Mouse (Mus musculus): ENCODE results near the gene Derl3. TPM values are rescaled to one million over a fixed set of nuclear protein-coding genes. Genes with fewer than 3 reads are reported as not detected.

Gene Derl3
- total RNA-seq, 1 experiment from 2014 or later, result 1.9 TPM

- no peak for DNase-seq
Measured at GRCm38 (mm10) chr10:75913013-75913589, 19.9 kb downstream of the Derl3 start.

- no peak for DNase-seq
Measured at GRCm38 (mm10) chr10:75915557-75915956, 22.3 kb downstream of the Derl3 start.

- DNase-seq, result no peak
Measured at GRCm38 (mm10) chr10:75916840-75917239, 23.6 kb downstream of the Derl3 start.

- no peak for DNase-seq
Measured at GRCm38 (mm10) chr10:75919026-75919425, 25.8 kb downstream of the Derl3 start.

- peak; percentile 96 for DNase-seq
Measured at GRCm38 (mm10) chr10:75921026-75921725, 28.0 kb downstream of the Derl3 start, which contains the start of gene Smarcb1. TSS of gene Smarcb1 (minus strand) at chr10:75921617.

DNA sequence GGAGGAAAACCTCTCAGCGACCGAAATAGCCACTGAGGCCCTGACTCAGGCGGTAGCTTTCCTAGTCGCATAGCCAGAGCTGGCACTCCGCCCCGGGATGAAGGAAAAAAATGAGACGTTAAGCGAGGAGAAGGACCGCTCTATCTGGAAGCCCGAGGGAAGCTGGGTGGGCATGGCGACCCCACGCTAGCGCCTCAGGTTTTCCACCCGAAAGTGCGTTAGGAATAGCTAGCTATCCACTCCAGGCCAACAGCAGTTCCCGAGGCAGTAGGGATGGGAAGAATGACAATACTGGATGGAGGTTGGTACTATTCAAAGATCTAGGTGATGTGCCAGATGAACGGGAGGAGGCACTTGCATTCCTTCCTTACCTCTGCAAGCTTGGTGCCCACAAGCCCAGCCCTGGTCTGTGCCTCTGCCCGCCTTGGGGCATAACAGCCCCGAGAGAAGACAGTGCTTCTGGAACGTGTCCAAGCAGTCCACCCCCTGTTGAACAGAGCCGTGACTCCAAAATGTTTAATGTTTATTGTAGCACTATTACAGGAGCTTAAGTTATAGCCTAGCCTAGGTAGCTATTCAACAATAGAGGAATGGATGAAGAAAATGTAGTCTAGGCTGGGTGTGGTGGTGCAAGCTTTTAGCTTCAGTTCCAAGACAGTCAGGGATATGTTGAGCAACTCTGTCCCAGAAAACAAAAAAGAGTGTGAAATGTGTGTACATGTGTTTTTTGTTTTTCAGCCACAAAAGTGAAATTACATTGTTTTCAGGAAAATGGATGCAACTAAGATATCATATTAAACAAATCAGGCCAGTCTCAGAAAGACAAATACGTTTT is 28.7 kb downstream of the Derl3 start:
- DNase-seq, result no peak

DNA sequence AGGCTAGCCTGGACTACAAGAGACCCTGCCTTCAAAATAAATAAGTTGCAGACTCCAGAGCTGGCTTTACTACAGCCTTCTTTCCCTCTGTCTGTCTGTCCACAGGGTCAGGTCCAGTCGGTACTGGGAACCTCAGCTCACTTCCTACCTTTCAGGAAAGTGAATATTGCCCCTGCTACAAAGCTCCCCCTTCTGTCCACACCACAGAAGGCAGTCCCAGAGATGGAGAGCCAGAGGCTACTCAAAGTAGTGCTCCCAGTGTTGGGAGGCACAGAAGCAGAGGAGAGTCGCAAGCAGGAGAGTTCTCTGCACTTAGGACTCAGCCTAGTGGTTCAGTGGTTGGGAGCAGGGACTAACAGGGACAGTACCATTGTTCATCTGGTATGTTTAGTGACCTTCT is 31.1 kb downstream of the Derl3 start:
- DNase-seq, result no peak

GRCm38 (mm10) chr10:75926396-75926795 is 33.2 kb downstream of the Derl3 start:
- no peak for DNase-seq

DNA sequence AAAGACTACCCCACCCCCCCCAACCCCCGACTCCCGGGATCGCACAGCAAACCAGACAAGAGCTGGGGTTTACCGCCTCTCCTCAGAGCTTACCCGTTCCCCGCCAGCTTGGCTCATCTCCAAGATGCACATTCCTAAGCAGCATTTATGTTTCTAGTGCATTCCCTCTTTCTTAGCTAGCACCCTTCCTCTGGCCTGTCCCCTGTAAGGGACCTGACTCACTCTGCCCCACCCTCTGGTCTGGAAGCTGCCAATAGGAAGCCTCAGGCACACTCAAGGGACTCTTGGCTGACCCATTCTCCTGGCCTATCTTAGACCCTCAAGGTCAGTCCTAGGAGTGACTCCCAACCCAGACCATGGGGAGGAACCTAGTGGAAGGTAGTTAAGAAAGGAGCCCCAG is 37.1 kb downstream of the Derl3 start:
- DNase-seq, result peak; percentile 43

- DNase-seq, result no peak
Measured at GRCm38 (mm10) chr10:75931311-75931710, 38.1 kb downstream of the Derl3 start.

GRCm38 (mm10) chr10:75932081-75932678 is 39.0 kb downstream of the Derl3 start:
- peak; percentile 78 for DNase-seq

- DNase-seq, result no peak
Measured at GRCm38 (mm10) chr10:75932891-75933290, 39.7 kb downstream of the Derl3 start, which contains the start of gene Chchd10. TSS of gene Chchd10 (plus strand) at chr10:75933130.

- no peak for DNase-seq
Measured at GRCm38 (mm10) chr10:75934991-75935390, 41.8 kb downstream of the Derl3 start.

DNA sequence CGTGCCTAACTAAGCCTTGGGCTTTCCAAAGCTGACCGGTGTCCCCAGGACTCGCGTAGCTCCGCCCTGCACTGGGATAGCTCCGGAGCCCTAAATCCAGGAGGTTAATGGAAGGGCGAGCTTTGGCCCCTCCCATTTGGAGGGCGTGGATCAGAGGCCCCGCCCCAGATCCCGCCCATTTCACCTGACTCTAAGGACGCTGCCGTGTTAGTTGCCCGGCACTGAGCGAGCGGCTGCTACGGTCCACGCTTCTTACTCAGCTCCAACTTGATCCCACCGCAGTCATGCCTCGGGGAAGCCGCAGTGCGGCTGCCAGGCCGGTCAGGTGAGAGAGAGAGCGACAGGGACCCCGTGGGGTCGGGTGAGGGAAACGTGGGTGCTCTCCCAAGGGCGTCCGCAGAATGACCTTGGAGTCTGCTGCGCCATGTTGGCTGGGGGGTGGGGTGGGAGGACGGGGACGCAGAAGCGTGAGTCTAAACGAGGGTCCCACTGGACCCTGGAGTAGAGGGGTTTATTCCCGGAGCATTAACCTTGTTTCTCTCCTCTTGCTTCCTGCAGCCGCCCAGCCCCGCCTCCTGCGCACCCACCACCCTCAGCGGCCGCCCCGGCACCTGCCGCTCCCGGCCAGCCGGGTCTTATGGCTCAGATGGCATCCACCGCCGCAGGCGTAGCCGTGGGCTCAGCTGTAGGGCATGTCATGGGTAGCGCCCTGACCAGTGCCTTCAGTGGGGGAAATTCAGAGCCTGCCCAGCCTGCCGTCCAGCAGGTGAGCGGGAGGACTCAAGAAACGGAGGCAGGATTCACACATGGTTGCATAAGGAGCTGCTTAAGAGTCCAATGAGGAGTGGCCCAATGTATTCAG is 42.7 kb downstream of the Derl3 start, which contains the start of gene Mmp11:
Gene Mmp11 (minus strand): TSS at position 817 of the 862 bp plus-strand sequence.
- peak; percentile 90 for DNase-seq

DNA sequence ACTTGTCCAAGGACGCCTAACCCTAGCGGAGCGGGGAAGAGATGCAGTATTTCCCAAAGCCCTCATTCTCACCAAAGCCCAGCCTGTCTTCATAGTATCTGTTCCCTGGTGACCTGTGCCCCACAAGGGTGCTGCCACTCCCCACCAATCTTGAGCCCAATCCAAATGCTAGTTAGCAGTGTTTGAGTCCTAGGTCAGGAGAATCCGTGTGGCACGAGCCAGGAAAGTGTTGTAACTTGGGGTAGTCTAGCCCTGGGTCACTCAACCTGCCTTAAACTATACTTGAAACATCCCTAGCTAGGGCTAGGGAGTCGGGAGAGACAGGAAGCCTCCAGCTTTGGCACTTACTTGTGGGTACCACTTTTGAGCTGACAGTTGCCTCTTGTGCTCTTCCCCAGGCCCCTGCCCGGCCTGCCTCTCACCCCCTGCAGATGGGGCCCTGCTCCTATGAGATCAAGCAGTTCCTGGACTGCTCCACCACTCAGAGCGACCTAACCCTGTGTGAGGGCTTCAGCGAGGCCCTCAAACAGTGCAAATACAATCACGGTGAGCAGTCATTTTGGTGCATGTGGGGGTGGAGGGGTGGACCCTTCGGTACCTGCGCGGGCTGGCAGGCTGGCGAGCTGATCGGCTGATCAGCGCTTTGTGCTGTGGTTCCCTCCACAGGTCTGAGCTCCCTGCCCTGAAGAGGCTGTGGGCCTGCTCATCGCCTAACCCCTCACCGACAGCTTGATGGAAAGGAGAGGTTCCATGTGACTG is 43.9 kb downstream of the Derl3 start:
- DNase-seq, result peak; percentile 54

DNA sequence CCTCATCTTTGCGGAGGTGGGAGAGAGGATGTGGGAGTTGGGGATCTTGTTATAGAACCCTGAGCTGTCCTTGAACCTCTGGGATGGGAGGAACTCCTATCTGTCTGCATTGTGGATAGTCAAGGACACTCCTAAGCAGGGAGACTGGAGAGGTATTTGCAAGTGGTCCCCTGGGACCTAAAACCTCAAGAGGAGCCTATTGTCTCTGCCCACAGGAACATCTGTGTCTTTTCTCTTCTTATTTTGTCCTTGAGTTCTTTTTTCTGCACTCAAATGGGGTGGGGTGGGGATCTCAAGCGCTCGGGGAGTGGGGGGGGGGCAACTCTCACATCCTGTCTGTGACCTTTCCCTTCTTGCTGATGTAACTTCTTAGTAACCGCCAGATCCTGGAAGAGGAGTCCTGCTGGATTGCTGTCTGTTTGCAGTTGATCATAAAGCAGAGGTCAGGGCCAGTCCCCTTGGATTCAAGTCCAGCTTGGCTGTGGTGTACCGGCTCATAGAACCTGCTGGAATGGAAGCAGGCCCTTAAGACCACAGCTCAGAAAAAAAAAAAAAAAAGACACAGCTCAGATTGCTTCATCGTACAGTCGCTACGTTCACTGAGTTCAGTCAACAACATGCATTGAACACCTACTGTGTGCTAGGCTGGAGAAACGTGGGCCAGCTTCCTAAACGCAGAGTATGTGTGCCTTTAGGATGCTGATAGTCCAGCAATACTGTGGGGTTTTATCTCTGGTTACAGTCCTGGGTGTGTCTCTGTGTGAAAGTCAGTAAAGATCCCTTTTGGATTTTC is 44.8 kb downstream of the Derl3 start:
- peak; percentile 71 for DNase-seq

DNA sequence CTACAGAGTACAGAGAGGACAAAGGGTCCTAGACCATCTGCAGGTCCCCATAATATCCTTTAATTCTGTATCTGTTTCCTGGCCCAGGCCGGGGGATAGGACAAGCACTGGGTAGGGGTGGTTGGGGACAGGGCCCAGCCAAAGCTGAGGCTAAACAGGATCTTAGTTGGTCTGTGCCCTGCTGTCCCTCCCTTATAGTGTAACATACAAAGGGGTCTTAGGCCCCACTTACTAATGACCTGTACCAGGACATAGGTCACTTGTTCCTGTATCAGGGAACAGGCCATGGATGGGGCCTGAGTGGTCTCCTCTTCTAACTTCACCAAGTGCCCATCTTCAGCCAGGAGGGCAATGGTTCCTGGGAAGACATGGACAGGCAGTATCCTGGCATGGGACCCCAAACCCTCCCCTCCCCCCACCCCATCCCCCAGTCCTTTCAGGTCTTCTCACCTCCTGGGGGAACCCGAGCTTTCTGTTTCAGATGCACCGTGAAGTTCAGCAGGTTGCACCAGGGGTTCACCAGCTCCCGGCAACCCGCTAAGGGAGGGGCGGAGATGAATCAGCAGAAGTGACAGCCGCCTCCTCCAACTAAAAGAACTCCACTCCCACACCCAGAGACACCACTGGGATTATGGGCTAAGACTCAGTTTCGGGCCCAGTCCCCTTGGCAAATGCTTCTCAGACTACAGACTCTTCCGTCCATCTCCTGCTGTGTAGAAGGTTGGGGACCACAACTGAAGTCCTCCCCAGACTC is 46.4 kb downstream of the Derl3 start:
- DNase-seq, result no peak

DNA sequence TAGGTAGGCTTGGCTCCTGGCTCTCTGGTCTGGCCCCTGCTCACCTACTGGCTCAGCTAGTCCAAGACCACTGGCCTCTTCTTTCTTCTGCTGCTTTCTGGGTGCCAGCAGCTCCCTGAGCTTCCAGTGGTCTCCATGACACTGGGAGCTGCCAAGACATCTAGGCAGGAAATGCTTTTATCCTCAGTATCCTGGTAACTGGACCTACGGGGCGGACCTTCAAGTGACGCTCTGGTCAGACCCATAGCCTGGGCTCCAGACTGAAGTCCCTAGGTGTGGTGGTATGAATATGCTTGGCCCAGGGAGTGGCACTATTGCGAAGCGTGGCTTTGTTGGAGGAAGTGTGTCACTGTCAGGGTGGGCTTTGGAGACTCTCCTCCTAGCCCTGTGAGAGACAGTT is 47.3 kb downstream of the Derl3 start, which contains the start of gene Gm867:
Gene Gm867 (minus strand): TSS at position 153 of the 400 bp plus-strand sequence.
- DNase-seq, result no peak

Data from adrenal gland, postnatal 14 days (tissue).